Comparison of ENCODE assay signal across 9 mouse cellular contexts in the genomic region with DNA sequence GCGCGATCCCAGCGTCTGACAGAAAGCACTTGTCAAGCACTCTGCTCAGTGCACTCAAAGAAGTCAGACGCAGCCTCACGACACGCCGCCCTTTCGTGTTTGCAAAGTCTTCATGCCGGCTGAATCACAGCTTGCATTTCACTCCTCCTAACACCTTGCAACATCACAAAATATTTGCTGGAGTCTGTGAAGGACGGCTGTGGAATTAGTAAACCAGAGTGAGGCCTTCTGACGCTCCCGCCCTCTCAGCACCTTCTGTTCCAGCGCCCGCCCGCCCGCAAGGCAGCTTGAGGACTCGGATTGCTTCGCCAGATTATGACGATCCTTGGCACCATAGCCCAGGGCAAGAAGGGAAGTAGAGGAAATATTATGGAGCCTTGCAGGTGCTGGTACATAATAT. TPM values are rescaled to one million over a fixed set of nuclear protein-coding genes. Genes with fewer than 3 reads are reported as not detected.
DNase-seq lines count a peak whose midpoint lies in the region; ATAC-seq and TF ChIP-seq lines count a peak whose summit lies in the region.
"Had no signal": no experiment of that assay in that cellular context is flagged by ENCODE, and none has a peak within 500 bp of the region (broad histone marks: within the 10 kb centered on the region; RNA-seq: fewer than 3 reads in every experiment).

No protein-coding gene starts in this region.

- 0 out of 2 replicates have a peak, but pooled peaks have one; percentile 7 for ATAC-seq in midbrain, embryonic 16.5 days
- no peak for ATAC-seq in midbrain, embryonic 13.5 days
- ATAC-seq in lung, embryonic 15.5 days (ENCODE audit: borderline replicate concordance, extremely low read depth, low FRiP score, low TSS enrichment), result no peak
- ATAC-seq in erythroid progenitor cell, adult 5-6 weeks (replicated peaks; ENCODE audit: low FRiP score, poor library complexity, severe bottlenecking), result no peak
- no peak for ATAC-seq in hindbrain, postnatal 0 days
- ATAC-seq: Patski had no signal

- no peak overlapping the region for H3K27ac ChIP-seq in midbrain, embryonic 16.5 days (ENCODE audit: low read length)
- H3K27ac ChIP-seq in midbrain, embryonic 13.5 days, result no peak overlapping the region
- H3K27ac ChIP-seq in lung, embryonic 15.5 days, result no peak overlapping the region
- no peak overlapping the region for H3K27ac ChIP-seq in hindbrain, postnatal 0 days

- H3K4me2 ChIP-seq in midbrain, embryonic 16.5 days (ENCODE audit: low read length), result no peak overlapping the region
- no peak overlapping the region for H3K4me2 ChIP-seq in midbrain, embryonic 13.5 days (replicated peaks)
- peak overlapping the region; percentile 43 for H3K4me2 ChIP-seq in lung, embryonic 15.5 days
- no peak overlapping the region for H3K4me2 ChIP-seq in hindbrain, postnatal 0 days (ENCODE audit: low read depth, low read length)

- DNase-seq in adrenal gland, postnatal 10 days, result peak; percentile 40
- no peak for DNase-seq in adrenal gland, adult 8-10 months
- DNase-seq in hindbrain, postnatal 0 days (ENCODE audit: low spot score), result no peak
- DNase-seq in cerebellum, postnatal 36 days, result no peak

- no peaks in the 10 kb centered on the region for H3K9me3 ChIP-seq in midbrain, embryonic 16.5 days (replicated peaks; ENCODE audit: control insufficient read depth, low read length, poor library complexity, severe bottlenecking)
- no peaks in the 10 kb centered on the region for H3K9me3 ChIP-seq in midbrain, embryonic 13.5 days
- H3K9me3 ChIP-seq in lung, embryonic 15.5 days, result no peaks in the 10 kb centered on the region
- H3K9me3 ChIP-seq in hindbrain, postnatal 0 days (ENCODE audit: low read length), result no peaks in the 10 kb centered on the region

- TF ChIP-seq CTCF in hindbrain, postnatal 0 days (IDR thresholded peaks at IDR 0.05; ENCODE audit: low read depth), result no peak

- H3K4me3 ChIP-seq in midbrain, embryonic 16.5 days (ENCODE audit: low read depth, low read length), result no peak overlapping the region
- no peak overlapping the region for H3K4me3 ChIP-seq in midbrain, embryonic 13.5 days (replicated peaks)
- peak overlapping the region; percentile 9; the same call in 1 of the 2 replicates for H3K4me3 ChIP-seq in lung, embryonic 15.5 days
- no peak overlapping the region for H3K4me3 ChIP-seq in hindbrain, postnatal 0 days (ENCODE audit: low read length)

- H3K36me3 ChIP-seq in midbrain, embryonic 16.5 days (ENCODE audit: control insufficient read depth, insufficient read depth, low read length), result peaks cover 6% of the 10 kb centered on the region; the same call in 1 of the 2 replicates
- H3K36me3 ChIP-seq in midbrain, embryonic 13.5 days, result peaks cover 21% of the 10 kb centered on the region
- H3K36me3 ChIP-seq in lung, embryonic 15.5 days, result 0 out of 2 replicates have a peak, but pooled peaks cover 5% of the 10 kb centered on the region
- H3K36me3 ChIP-seq in hindbrain, postnatal 0 days (ENCODE audit: insufficient read depth, low read length), result no peaks in the 10 kb centered on the region

- peaks cover 3% of the 10 kb centered on the region for H3K4me1 ChIP-seq in midbrain, embryonic 16.5 days (ENCODE audit: control insufficient read depth, insufficient read depth, low read length)
- H3K4me1 ChIP-seq in midbrain, embryonic 13.5 days (replicated peaks), result no peaks in the 10 kb centered on the region
- peaks cover 5% of the 10 kb centered on the region; the same call in 1 of the 2 replicates for H3K4me1 ChIP-seq in lung, embryonic 15.5 days
- no peaks in the 10 kb centered on the region for H3K4me1 ChIP-seq in hindbrain, postnatal 0 days (ENCODE audit: insufficient read depth, low read length)

- H3K27me3 ChIP-seq in midbrain, embryonic 16.5 days (ENCODE audit: control insufficient read depth, insufficient read depth, low read depth, low read length), result no peaks in the 10 kb centered on the region
- H3K27me3 ChIP-seq in midbrain, embryonic 13.5 days, result no peaks in the 10 kb centered on the region
- no peaks in the 10 kb centered on the region for H3K27me3 ChIP-seq in lung, embryonic 15.5 days
- no peaks in the 10 kb centered on the region for H3K27me3 ChIP-seq in hindbrain, postnatal 0 days (ENCODE audit: insufficient read depth, low read length)
- H3K27me3 ChIP-seq: Patski had no signal

- 62% methylated on average over 19 of the region's 19 CpGs for WGBS in midbrain, embryonic 16.5 days
- WGBS in midbrain, embryonic 13.5 days, result 74% methylated on average over 19 of the region's 19 CpGs
- 45% methylated on average over 19 of the region's 19 CpGs for WGBS in lung, embryonic 15.5 days
- 64% methylated on average over 19 of the region's 19 CpGs for WGBS in hindbrain, postnatal 0 days

- no peak overlapping the region for H3K9ac ChIP-seq in midbrain, embryonic 16.5 days (ENCODE audit: low read depth, low read length)
- H3K9ac ChIP-seq in midbrain, embryonic 13.5 days (replicated peaks), result no peak overlapping the region
- no peak overlapping the region for H3K9ac ChIP-seq in lung, embryonic 15.5 days
- no peak overlapping the region for H3K9ac ChIP-seq in hindbrain, postnatal 0 days (replicated peaks; ENCODE audit: low read length)

RNA-seq across cellular contexts. Expression of a gene that starts 16.4 kb away (rescaled TPM):
- 10 to 100 TPM; 49.9 to 52.7 TPM for total RNA-seq in adrenal gland, postnatal 10 days (2021)
- 10 to 100 TPM; 53.2 to 83.7 (median 71.9) TPM for total RNA-seq in adrenal gland, adult 8-10 months (2022)
- 209 and 213 TPM in 2 replicates for polyA plus RNA-seq in midbrain, embryonic 16.5 days (2015; fragmentation: Nextera tagmentation; extraction: Ambion mirVana)
- 237 and 269 TPM in 2 replicates for polyA plus RNA-seq in midbrain, embryonic 13.5 days (2015; fragmentation: Nextera tagmentation; extraction: Ambion mirVana)
- 129 and 145 TPM in 2 replicates for polyA plus RNA-seq in lung, embryonic 15.5 days (2015; fragmentation: Nextera tagmentation; extraction: Ambion mirVana)
- total RNA-seq in erythroid progenitor cell, adult 5-6 weeks (2015; ENCODE audit: low replicate concordance), result 53.3 and 91.8 TPM in 2 replicates
- 37.4 and 51.5 TPM in 2 replicates for total RNA-seq in erythroid progenitor cell, adult 5-6 weeks (2017; ENCODE audit: low replicate concordance)
- total RNA-seq in hindbrain, postnatal 0 days (2014; rRNA removed), result 37.3 and 53.7 TPM in 2 replicates
- polyA plus RNA-seq in hindbrain, postnatal 0 days (2015; fragmentation: Nextera tagmentation; extraction: Ambion mirVana), result 184 and 186 TPM in 2 replicates

RNA-seq across cellular contexts. Expression of a gene that starts 16.5 kb away (rescaled TPM):
- 10 to 100 TPM in 1 of 2 experiments, 1 to 10 TPM in 1; 8.3 to 11.0 TPM for total RNA-seq in adrenal gland, postnatal 10 days (2021)
- total RNA-seq in adrenal gland, adult 8-10 months (2022), result 10 to 100 TPM; 15.9 to 19.2 (median 18.1) TPM
- polyA plus RNA-seq in midbrain, embryonic 16.5 days (2015; fragmentation: Nextera tagmentation; extraction: Ambion mirVana), result 30.9 and 32.7 TPM in 2 replicates
- 37.1 and 38.4 TPM in 2 replicates for polyA plus RNA-seq in midbrain, embryonic 13.5 days (2015; fragmentation: Nextera tagmentation; extraction: Ambion mirVana)
- 30.7 and 35.0 TPM in 2 replicates for polyA plus RNA-seq in lung, embryonic 15.5 days (2015; fragmentation: Nextera tagmentation; extraction: Ambion mirVana)
- 6.3 TPM in 1 of 2 replicates, not detected in the other for total RNA-seq in erythroid progenitor cell, adult 5-6 weeks (2015; ENCODE audit: low replicate concordance)
- total RNA-seq in erythroid progenitor cell, adult 5-6 weeks (2017; ENCODE audit: low replicate concordance), result 2.4 and 4.3 TPM in 2 replicates
- total RNA-seq in hindbrain, postnatal 0 days (2014; rRNA removed), result 12.8 and 15.7 TPM in 2 replicates
- polyA plus RNA-seq in hindbrain, postnatal 0 days (2015; fragmentation: Nextera tagmentation; extraction: Ambion mirVana), result 31.3 and 33.3 TPM in 2 replicates
